Mouse (Mus musculus) testis, postnatal 10 days (tissue): ENCODE data around the gene Ppp1r12a.

ENCODE experiments used
- DNase-seq: peaks from one replicate; pipeline ENCODE4 v3.0.0; 2021; ENCODE audit warnings: low spot score

The Ppp1r12a gene

GRCm38 (mm10) chr10:108162297-108163020, 466 bp downstream of the Ppp1r12a start:
- DNase-seq, result peak; percentile 64

- peak; percentile 45 for DNase-seq
Measured at GRCm38 (mm10) chr10:108163021-108163410, 1.0 kb downstream of the Ppp1r12a start.

- no peak for DNase-seq
Measured at GRCm38 (mm10) chr10:108163451-108163850, 1.5 kb downstream of the Ppp1r12a start.

- no peak for DNase-seq
Measured at GRCm38 (mm10) chr10:108167823-108168222, 5.8 kb downstream of the Ppp1r12a start.

- no peak for DNase-seq
Measured at GRCm38 (mm10) chr10:108170818-108171217, 8.8 kb downstream of the Ppp1r12a start.

GRCm38 (mm10) chr10:108171637-108172036, 9.6 kb downstream of the Ppp1r12a start:
- DNase-seq, result no peak

- no peak for DNase-seq
Measured at GRCm38 (mm10) chr10:108172817-108173563, 11.0 kb downstream of the Ppp1r12a start.

GRCm38 (mm10) chr10:108174107-108174506, 12.1 kb downstream of the Ppp1r12a start:
- DNase-seq, result no peak

- DNase-seq, result no peak
Measured at GRCm38 (mm10) chr10:108175885-108176284, 13.9 kb downstream of the Ppp1r12a start.

GRCm38 (mm10) chr10:108178285-108178848, 16.4 kb downstream of the Ppp1r12a start:
- DNase-seq, result no peak

- DNase-seq, result no peak
Measured at GRCm38 (mm10) chr10:108179404-108179803, 17.4 kb downstream of the Ppp1r12a start.

GRCm38 (mm10) chr10:108180313-108180712, 18.3 kb downstream of the Ppp1r12a start:
- DNase-seq, result no peak

- DNase-seq, result no peak
Measured at GRCm38 (mm10) chr10:108181893-108182292, 19.9 kb downstream of the Ppp1r12a start.

- no peak for DNase-seq
Measured at GRCm38 (mm10) chr10:108182386-108182785, 20.4 kb downstream of the Ppp1r12a start.

GRCm38 (mm10) chr10:108184763-108185162, 22.8 kb downstream of the Ppp1r12a start:
- no peak for DNase-seq

GRCm38 (mm10) chr10:108185265-108185664, 23.3 kb downstream of the Ppp1r12a start:
- no peak for DNase-seq

- no peak for DNase-seq
Measured at GRCm38 (mm10) chr10:108189303-108189702, 27.3 kb downstream of the Ppp1r12a start.

GRCm38 (mm10) chr10:108189986-108190385, 28.0 kb downstream of the Ppp1r12a start:
- DNase-seq, result no peak

GRCm38 (mm10) chr10:108190626-108191025, 28.6 kb downstream of the Ppp1r12a start:
- DNase-seq, result no peak

- no peak for DNase-seq
Measured at GRCm38 (mm10) chr10:108191381-108191787, 29.4 kb downstream of the Ppp1r12a start.

- no peak for DNase-seq
Measured at GRCm38 (mm10) chr10:108192306-108192705, 30.3 kb downstream of the Ppp1r12a start.

GRCm38 (mm10) chr10:108196124-108196523, 34.1 kb downstream of the Ppp1r12a start:
- no peak for DNase-seq

- DNase-seq, result no peak
Measured at GRCm38 (mm10) chr10:108197498-108197897, 35.5 kb downstream of the Ppp1r12a start.
